Mouse (Mus musculus) G1E (cell line): ENCODE measurements around the gene Krtap4-9.
"Not testable (repeated sequence)": the region's sequence is repeated elsewhere in the genome, so short reads cannot be mapped to it uniquely, and the experiment has no call there.

ENCODE experiments used
- CTCF ChIP-seq: IDR thresholded peaks from 2 replicates; pipeline ENCODE4 v1.5.1; 2012; ENCODE audit warnings: low read depth, low read length, inconsistent platforms, mixed read lengths
- GATA1 ChIP-seq: IDR thresholded peaks from 2 replicates; pipeline ENCODE4 v1.6.1; 2012; ENCODE audit warnings: borderline replicate concordance, low read length, inconsistent platforms, mixed read lengths
- POLR2AphosphoS5 ChIP-seq: IDR thresholded peaks from 2 replicates; pipeline ENCODE4 v1.6.1; 2012; ENCODE audit warnings: low read depth, low read length, inconsistent platforms; ENCODE audit not compliant: insufficient replicate concordance

- TF ChIP-seq CTCF, POLR2AphosphoS5, GATA1: not testable (repeated sequence)
Observed at GRCm38 (mm10) chr11:99815566-99815965, 30.6 kb downstream of the Krtap4-9 start, which contains the start of gene Gm11564.
